Mouse (Mus musculus): ENCODE data around the gene Krtcap3. TPM values are rescaled to one million over a fixed set of nuclear protein-coding genes. Genes with fewer than 3 reads are reported as not detected.
"Not testable (repeated sequence)": the region's sequence is repeated elsewhere in the genome, so short reads cannot be mapped to it uniquely, and the experiment has no call there.

Krtcap3 gene
- 64.2 and 76.1 TPM in 2 replicates for polyA plus RNA-seq (2015; fragmentation: Nextera tagmentation; extraction: Ambion mirVana)

- peak; percentile 92 for ATAC-seq (ENCODE audit: insufficient read depth, low FRiP score)
Measured at GRCm38 (mm10) chr5:31251541-31252101, at the start of gene Krtcap3. Gene Krtcap3, plus strand, starts transcription at chr5:31251691.

GRCm38 (mm10) chr5:31201742-31202590 is 49.5 kb upstream of the Krtcap3 start, which contains the start of gene Zfp513:
Gene Zfp513, minus strand, starts transcription at chr5:31202303.
- peak; percentile 97 for ATAC-seq (ENCODE audit: insufficient read depth, low FRiP score)
- peaks cover 25% of the 10 kb centered on the region for H3K36me3 ChIP-seq (ENCODE audit: control insufficient read depth, insufficient read depth, low read length)
- under 1% methylated on average over 53 of the region's 53 CpGs for WGBS

More at GRCm38 (mm10) chr5:31251541-31252101, at the start of gene Krtcap3:
- H3K4me2 ChIP-seq (ENCODE audit: low read depth, low read length): peak within 1 kb of the TSS; percentile 48
- H3K9ac ChIP-seq (ENCODE audit: low read length): peak within 1 kb of the TSS; percentile 65
- peaks cover 36% of the 10 kb centered on the region for H3K36me3 ChIP-seq (ENCODE audit: control insufficient read depth, insufficient read depth, low read length)
- WGBS: 21% methylated on average over 44 of the region's 47 CpGs
- H3K4me1 ChIP-seq (ENCODE audit: control insufficient read depth, insufficient read depth, low read length): peaks cover 16% of the 10 kb centered on the region
- H3K4me3 ChIP-seq (replicated peaks; ENCODE audit: low read length): peak within 1 kb of the TSS; percentile 48
- no peaks in the 10 kb centered on the region for H3K27me3 ChIP-seq (ENCODE audit: control insufficient read depth, insufficient read depth, low read length)
- peak within 1 kb of the TSS; percentile 80 for H3K27ac ChIP-seq (ENCODE audit: low read length)
- no peaks in the 10 kb centered on the region for H3K9me3 ChIP-seq (replicated peaks; ENCODE audit: control insufficient read depth, low read length)

GRCm38 (mm10) chr5:31202933-31203332 is 48.6 kb upstream of the Krtcap3 start:
- Histone ChIP-seq H3K9me3 (replicated peaks; ENCODE audit: control insufficient read depth, low read length) (0 out of 2 replicates have a peak, but pooled peaks cover 5% of the 10 kb centered on the region), H3K36me3 (ENCODE audit: control insufficient read depth, insufficient read depth, low read length) (peaks cover 20% of the 10 kb centered on the region), H3K27ac (ENCODE audit: low read length) (peak overlapping the region; percentile 89), H3K4me2 (ENCODE audit: low read depth, low read length) (peak overlapping the region; percentile 90), H3K9ac (ENCODE audit: low read length) (peak overlapping the region; percentile 81), H3K4me3 (replicated peaks; ENCODE audit: low read length) (peak overlapping the region; percentile 80), H3K4me1 (ENCODE audit: control insufficient read depth, insufficient read depth, low read length) (peaks cover 12% of the 10 kb centered on the region), H3K27me3 (ENCODE audit: control insufficient read depth, insufficient read depth, low read length) (no peaks in the 10 kb centered on the region)
- 90% methylated on average over 7 of the region's 7 CpGs for WGBS
- no peak for ATAC-seq (ENCODE audit: insufficient read depth, low FRiP score)

More at GRCm38 (mm10) chr5:31201742-31202590, 49.5 kb upstream of the Krtcap3 start, which contains the start of gene Zfp513:
- Histone ChIP-seq H3K27ac (ENCODE audit: low read length) (peak within 1 kb of the TSS; percentile 89), H3K9me3 (replicated peaks; ENCODE audit: control insufficient read depth, low read length) (0 out of 2 replicates have a peak, but pooled peaks cover 5% of the 10 kb centered on the region), H3K4me2 (ENCODE audit: low read depth, low read length) (peak within 1 kb of the TSS; percentile 90), H3K4me1 (ENCODE audit: control insufficient read depth, insufficient read depth, low read length) (peaks cover 12% of the 10 kb centered on the region), H3K9ac (ENCODE audit: low read length) (peak within 1 kb of the TSS; percentile 90), H3K27me3 (ENCODE audit: control insufficient read depth, insufficient read depth, low read length) (no peaks in the 10 kb centered on the region), H3K4me3 (replicated peaks; ENCODE audit: low read length) (peak within 1 kb of the TSS; percentile 80)

GRCm38 (mm10) chr5:31203866-31204265 is 47.6 kb upstream of the Krtcap3 start:
- Histone ChIP-seq H3K4me3 (replicated peaks; ENCODE audit: low read length) (no peak overlapping the region), H3K27ac (ENCODE audit: low read length) (no peak overlapping the region), H3K27me3 (ENCODE audit: control insufficient read depth, insufficient read depth, low read length) (no peaks in the 10 kb centered on the region), H3K4me1 (ENCODE audit: control insufficient read depth, insufficient read depth, low read length) (peaks cover 12% of the 10 kb centered on the region), H3K4me2 (ENCODE audit: low read depth, low read length) (no peak overlapping the region), H3K9ac (ENCODE audit: low read length) (no peak overlapping the region), H3K9me3 (replicated peaks; ENCODE audit: control insufficient read depth, low read length) (0 out of 2 replicates have a peak, but pooled peaks cover 5% of the 10 kb centered on the region), H3K36me3 (ENCODE audit: control insufficient read depth, insufficient read depth, low read length) (peaks cover 15% of the 10 kb centered on the region)
- WGBS: 86% methylated on average over 2 of the region's 2 CpGs
- no peak for ATAC-seq (ENCODE audit: insufficient read depth, low FRiP score)

GRCm38 (mm10) chr5:31204421-31204820 is 47.1 kb upstream of the Krtcap3 start:
- Histone ChIP-seq H3K27ac (ENCODE audit: low read length) (no peak overlapping the region), H3K9ac (ENCODE audit: low read length) (no peak overlapping the region), H3K36me3 (ENCODE audit: control insufficient read depth, insufficient read depth, low read length) (peaks cover 11% of the 10 kb centered on the region), H3K4me2 (ENCODE audit: low read depth, low read length) (no peak overlapping the region), H3K4me3 (replicated peaks; ENCODE audit: low read length) (no peak overlapping the region), H3K9me3 (replicated peaks; ENCODE audit: control insufficient read depth, low read length) (0 out of 2 replicates have a peak, but pooled peaks cover 5% of the 10 kb centered on the region), H3K27me3 (ENCODE audit: control insufficient read depth, insufficient read depth, low read length) (no peaks in the 10 kb centered on the region), H3K4me1 (ENCODE audit: control insufficient read depth, insufficient read depth, low read length) (peaks cover 12% of the 10 kb centered on the region)
- no peak for ATAC-seq (ENCODE audit: insufficient read depth, low FRiP score)
- 89% methylated on average over 6 of the region's 6 CpGs for WGBS

- not testable (repeated sequence) for H3K27ac ChIP-seq (ENCODE audit: low read length); H3K9me3 ChIP-seq (replicated peaks; ENCODE audit: control insufficient read depth, low read length); H3K27me3 ChIP-seq (ENCODE audit: control insufficient read depth, insufficient read depth, low read length); H3K4me1 ChIP-seq (ENCODE audit: control insufficient read depth, insufficient read depth, low read length); H3K4me3 ChIP-seq (replicated peaks; ENCODE audit: low read length); H3K36me3 ChIP-seq (ENCODE audit: control insufficient read depth, insufficient read depth, low read length); H3K4me2 ChIP-seq (ENCODE audit: low read depth, low read length); ATAC-seq (ENCODE audit: insufficient read depth, low FRiP score); H3K9ac ChIP-seq (ENCODE audit: low read length)
- 84% methylated on average over 6 of the region's 6 CpGs for WGBS
Measured at GRCm38 (mm10) chr5:31216554-31216953, 34.9 kb upstream of the Krtcap3 start.

GRCm38 (mm10) chr5:31218294-31218693 is 33.2 kb upstream of the Krtcap3 start:
- H3K9ac ChIP-seq (ENCODE audit: low read length): no peak overlapping the region
- no peaks in the 10 kb centered on the region for H3K36me3 ChIP-seq (ENCODE audit: control insufficient read depth, insufficient read depth, low read length)
- H3K4me3 ChIP-seq (replicated peaks; ENCODE audit: low read length): no peak overlapping the region
- no peaks in the 10 kb centered on the region for H3K9me3 ChIP-seq (replicated peaks; ENCODE audit: control insufficient read depth, low read length)
- ATAC-seq (ENCODE audit: insufficient read depth, low FRiP score): no peak
- WGBS: 52% methylated on average over 7 of the region's 7 CpGs
- peaks cover 4% of the 10 kb centered on the region for H3K4me1 ChIP-seq (ENCODE audit: control insufficient read depth, insufficient read depth, low read length)
- H3K27me3 ChIP-seq (ENCODE audit: control insufficient read depth, insufficient read depth, low read length): no peaks in the 10 kb centered on the region
- no peak overlapping the region for H3K27ac ChIP-seq (ENCODE audit: low read length)
- no peak overlapping the region for H3K4me2 ChIP-seq (ENCODE audit: low read depth, low read length)

- H3K9me3 ChIP-seq (replicated peaks; ENCODE audit: control insufficient read depth, low read length): no peaks in the 10 kb centered on the region
- peaks cover 4% of the 10 kb centered on the region for H3K4me1 ChIP-seq (ENCODE audit: control insufficient read depth, insufficient read depth, low read length)
- H3K27me3 ChIP-seq (ENCODE audit: control insufficient read depth, insufficient read depth, low read length): no peaks in the 10 kb centered on the region
- H3K36me3 ChIP-seq (ENCODE audit: control insufficient read depth, insufficient read depth, low read length): no peaks in the 10 kb centered on the region
- ATAC-seq (ENCODE audit: insufficient read depth, low FRiP score): no peak
- H3K4me2 ChIP-seq (ENCODE audit: low read depth, low read length): peak overlapping the region; percentile 69
- WGBS: 1% methylated on average over 2 of the region's 2 CpGs
- no peak overlapping the region; the same call in 1 of the 2 replicates for H3K27ac ChIP-seq (ENCODE audit: low read length)
- peak overlapping the region; percentile 87 for H3K4me3 ChIP-seq (replicated peaks; ENCODE audit: low read length)
- no peak overlapping the region for H3K9ac ChIP-seq (ENCODE audit: low read length)
Measured at GRCm38 (mm10) chr5:31219070-31219469, 32.4 kb upstream of the Krtcap3 start.

- peak overlapping the region; percentile 92 for H3K9ac ChIP-seq (ENCODE audit: low read length)
- peak overlapping the region; percentile 69 for H3K4me2 ChIP-seq (ENCODE audit: low read depth, low read length)
- no peak for ATAC-seq (ENCODE audit: insufficient read depth, low FRiP score)
- H3K4me1 ChIP-seq (ENCODE audit: control insufficient read depth, insufficient read depth, low read length): peaks cover 4% of the 10 kb centered on the region
- H3K27me3 ChIP-seq (ENCODE audit: control insufficient read depth, insufficient read depth, low read length): no peaks in the 10 kb centered on the region
- H3K27ac ChIP-seq (ENCODE audit: low read length): peak overlapping the region; percentile 90
- peak overlapping the region; percentile 87 for H3K4me3 ChIP-seq (replicated peaks; ENCODE audit: low read length)
- no peaks in the 10 kb centered on the region for H3K9me3 ChIP-seq (replicated peaks; ENCODE audit: control insufficient read depth, low read length)
- WGBS: 0% methylated on average over 11 of the region's 11 CpGs
- no peaks in the 10 kb centered on the region for H3K36me3 ChIP-seq (ENCODE audit: control insufficient read depth, insufficient read depth, low read length)
Measured at GRCm38 (mm10) chr5:31219474-31219873, 32.0 kb upstream of the Krtcap3 start.

Data from stomach, embryonic 16.5 days (tissue).